Mouse (Mus musculus): Measurements from ENCODE around the gene Tmem269.

- no peak for TF ChIP-seq GATA1 (IDR thresholded peaks at IDR 0.05; ENCODE audit: low read length)
- no peak for TF ChIP-seq TAL1 (IDR thresholded peaks at IDR 0.05; ENCODE audit: low read length)
Measured at GRCm38 (mm10) chr4:119204672-119205071, 13.3 kb downstream of the Tmem269 start.
